Mouse (Mus musculus) neural tube, embryonic 14.5 days (tissue): ENCODE results near the gene Tkfc. TPM values are rescaled to one million over a fixed set of nuclear protein-coding genes. Genes with fewer than 3 reads are reported as not detected.
"Not testable (repeated sequence)": the region's sequence is repeated elsewhere in the genome, so short reads cannot be mapped to it uniquely, and the experiment has no call there.

Experiments used
- ATAC-seq: fragments of 200-750 bp; cut with Nextera tagmentation; 2 replicates; pipeline ENCODE4 v1.8.0; 2017; ENCODE audit warnings: low read depth, mild to moderate bottlenecking, moderate TSS enrichment, moderate library complexity
- H3K27ac ChIP-seq: fragments of 300-500 bp; sonication (generic); 2 replicates; pipeline ENCODE4 v1.5.1; 2014; ENCODE audit warnings: low read depth, mild to moderate bottlenecking, control low read depth, low read length, moderate library complexity, mixed read lengths
- H3K27me3 ChIP-seq: fragments of 300-500 bp; sonication (generic); 2 replicates; pipeline ENCODE4 v1.6.1; 2014; ENCODE audit warnings: low read length; ENCODE audit not compliant: control insufficient read depth, insufficient read depth
- H3K36me3 ChIP-seq: fragments of 300-500 bp; sonication (generic); 2 replicates; pipeline ENCODE4 v1.6.1; 2014; ENCODE audit warnings: low read length, mixed read lengths; ENCODE audit not compliant: control insufficient read depth, insufficient read depth
- H3K4me1 ChIP-seq: fragments of 300-500 bp; sonication (generic); 2 replicates; pipeline ENCODE4 v1.6.1; 2014; ENCODE audit warnings: low read length; ENCODE audit not compliant: control insufficient read depth, insufficient read depth
- H3K4me2 ChIP-seq: fragments of 300-500 bp; sonication (generic); 2 replicates; pipeline ENCODE4 v1.6.1; 2014; ENCODE audit warnings: mild to moderate bottlenecking, low read depth, low read length, control low read depth
- H3K4me3 ChIP-seq: fragments of 300-500 bp; sonication (generic); 2 replicates; pipeline ENCODE4 v1.5.1; 2014; ENCODE audit warnings: low read depth, low read length, control low read depth, mixed read lengths
- H3K9ac ChIP-seq: fragments of 300-500 bp; sonication (generic); replicated peaks from 2 replicates; pipeline ENCODE4 v1.6.1; 2014; ENCODE audit warnings: low read depth, mild to moderate bottlenecking, control low read depth, low read length, mixed read lengths
- H3K9me3 ChIP-seq: fragments of 300-500 bp; sonication (generic); 2 replicates; pipeline ENCODE4 v1.6.1; 2016; ENCODE audit warnings: low read length; ENCODE audit not compliant: control insufficient read depth
- WGBS: fragments of 180-500 bp; shearing (Covaris S2); extraction: QIAGEN DNeasy Blood & Tissue Kit; methylation state at CpG from one replicate; pipeline ENCODE4 v1.1.7; 2014; 5-methylcytosine and 5-hydroxymethylcytosine counted together
- polyA plus RNA-seq: library from polyadenylated mRNA; unstranded; fragments of >200 nt; fragmentation: Nextera tagmentation; extraction: Ambion mirVana; gene quantifications from 2 replicates; pipeline ENCODE4 v1.2.1, GENCODE M21; 2014

Tkfc gene
- polyA plus RNA-seq, 1 experiment from 2014 or later: 29.4 TPM

- no peaks in the 10 kb centered on the region for H3K9me3 ChIP-seq
Observed at GRCm38 (mm10) chr19:10576690-10577561, 28.5 kb downstream of the Tkfc start, which contains the start of the genes Cyb561a3 and Tmem138. Gene Cyb561a3 (plus strand): TSS chr19:10577172. Gene Tmem138 (minus strand): TSS chr19:10577362.

DNA sequence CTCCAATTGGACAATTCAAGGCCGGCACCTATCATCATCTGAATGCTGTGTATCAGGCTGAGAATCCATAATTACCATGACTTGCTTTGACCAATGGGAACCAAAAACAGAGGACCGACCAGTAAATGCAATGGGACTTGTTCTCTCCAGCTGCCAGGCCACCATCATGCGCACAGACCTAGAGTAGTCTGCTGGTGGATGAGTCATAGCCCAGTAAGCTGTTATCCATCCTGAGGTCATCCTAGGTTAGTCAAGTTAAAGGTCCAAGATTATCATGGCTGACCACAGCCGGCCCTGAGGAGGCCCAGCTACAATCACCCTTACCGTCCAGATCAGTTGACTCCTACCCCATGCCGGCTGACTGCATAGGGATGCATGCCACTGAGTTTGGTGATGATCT is 35.8 kb downstream of the Tkfc start:
- Histone ChIP-seq H3K9me3 (no peaks in the 10 kb centered on the region), H3K27me3 (no peaks in the 10 kb centered on the region), H3K36me3 (peaks cover 17% of the 10 kb centered on the region), H3K4me2 (no peak overlapping the region), H3K27ac (no peak overlapping the region), H3K4me3 (no peak overlapping the region), H3K4me1 (no peaks in the 10 kb centered on the region), H3K9ac (no peak overlapping the region)
- 93% methylated on average over 6 of the region's 6 CpGs for WGBS
- no peak for ATAC-seq

More at GRCm38 (mm10) chr19:10576690-10577561, 28.5 kb downstream of the Tkfc start, which contains the start of the genes Cyb561a3 and Tmem138:
- H3K4me2 ChIP-seq: peak within 1 kb of the TSS; percentile 56
- WGBS: under 1% methylated on average over 44 of the region's 44 CpGs
- H3K4me1 ChIP-seq: peaks cover 18% of the 10 kb centered on the region
- peak; percentile 97 for ATAC-seq
- peaks cover 9% of the 10 kb centered on the region; the same call in 1 of the 2 replicates for H3K36me3 ChIP-seq
- H3K4me3 ChIP-seq: peak within 1 kb of the TSS; percentile 66
- H3K27me3 ChIP-seq: no peaks in the 10 kb centered on the region
- peak within 1 kb of the TSS; percentile 55 for H3K9ac ChIP-seq
- H3K27ac ChIP-seq: peak within 1 kb of the TSS; percentile 82

GRCm38 (mm10) chr19:10565217-10565616 is 40.2 kb downstream of the Tkfc start:
- H3K27ac ChIP-seq: no peak overlapping the region
- WGBS: 88% methylated on average over 4 of the region's 4 CpGs
- no peaks in the 10 kb centered on the region for H3K4me1 ChIP-seq
- H3K4me3 ChIP-seq: no peak overlapping the region
- no peak overlapping the region for H3K4me2 ChIP-seq
- no peaks in the 10 kb centered on the region for H3K27me3 ChIP-seq
- H3K9me3 ChIP-seq: no peaks in the 10 kb centered on the region
- H3K36me3 ChIP-seq: 0 out of 2 replicates have a peak, but pooled peaks cover 5% of the 10 kb centered on the region
- ATAC-seq: no peak
- no peak overlapping the region for H3K9ac ChIP-seq

- H3K27ac ChIP-seq: no peak overlapping the region
- no peak overlapping the region for H3K9ac ChIP-seq
- H3K27me3 ChIP-seq: no peaks in the 10 kb centered on the region
- 80% methylated on average over 6 of the region's 6 CpGs for WGBS
- no peaks in the 10 kb centered on the region for H3K9me3 ChIP-seq
- H3K4me1 ChIP-seq: no peaks in the 10 kb centered on the region
- ATAC-seq: no peak
- no peak overlapping the region for H3K4me2 ChIP-seq
- H3K36me3 ChIP-seq: no peaks in the 10 kb centered on the region
- no peak overlapping the region for H3K4me3 ChIP-seq
Observed at GRCm38 (mm10) chr19:10564278-10564677, 41.2 kb downstream of the Tkfc start.

DNA sequence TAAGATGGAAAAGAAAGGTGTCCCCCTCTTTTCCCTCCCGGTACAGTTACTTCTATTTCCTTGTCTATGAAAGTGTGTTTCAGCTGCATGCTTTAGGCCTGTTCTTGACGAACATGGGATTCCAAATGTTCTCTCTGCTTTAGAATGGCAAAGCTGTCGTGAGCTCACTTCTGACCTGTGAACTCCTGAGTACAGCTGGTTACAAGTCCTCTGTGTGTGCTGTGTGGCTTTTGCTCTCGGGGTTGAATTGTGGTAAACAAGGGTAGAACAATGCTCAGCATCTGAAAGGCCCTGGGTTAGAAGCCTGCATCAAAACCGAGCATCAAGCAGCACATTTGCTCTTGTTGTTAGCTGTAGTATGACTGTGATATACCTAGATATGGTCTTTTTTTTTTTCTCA is 43.1 kb downstream of the Tkfc start:
- Histone ChIP-seq H3K9me3 (no peaks in the 10 kb centered on the region), H3K36me3 (no peaks in the 10 kb centered on the region), H3K4me3 (no peak overlapping the region), H3K27ac (no peak overlapping the region), H3K4me2 (no peak overlapping the region), H3K9ac (no peak overlapping the region), H3K4me1 (no peaks in the 10 kb centered on the region), H3K27me3 (no peaks in the 10 kb centered on the region)
- ATAC-seq: no peak
- WGBS: 68% methylated on average over 5 of the region's 5 CpGs

DNA sequence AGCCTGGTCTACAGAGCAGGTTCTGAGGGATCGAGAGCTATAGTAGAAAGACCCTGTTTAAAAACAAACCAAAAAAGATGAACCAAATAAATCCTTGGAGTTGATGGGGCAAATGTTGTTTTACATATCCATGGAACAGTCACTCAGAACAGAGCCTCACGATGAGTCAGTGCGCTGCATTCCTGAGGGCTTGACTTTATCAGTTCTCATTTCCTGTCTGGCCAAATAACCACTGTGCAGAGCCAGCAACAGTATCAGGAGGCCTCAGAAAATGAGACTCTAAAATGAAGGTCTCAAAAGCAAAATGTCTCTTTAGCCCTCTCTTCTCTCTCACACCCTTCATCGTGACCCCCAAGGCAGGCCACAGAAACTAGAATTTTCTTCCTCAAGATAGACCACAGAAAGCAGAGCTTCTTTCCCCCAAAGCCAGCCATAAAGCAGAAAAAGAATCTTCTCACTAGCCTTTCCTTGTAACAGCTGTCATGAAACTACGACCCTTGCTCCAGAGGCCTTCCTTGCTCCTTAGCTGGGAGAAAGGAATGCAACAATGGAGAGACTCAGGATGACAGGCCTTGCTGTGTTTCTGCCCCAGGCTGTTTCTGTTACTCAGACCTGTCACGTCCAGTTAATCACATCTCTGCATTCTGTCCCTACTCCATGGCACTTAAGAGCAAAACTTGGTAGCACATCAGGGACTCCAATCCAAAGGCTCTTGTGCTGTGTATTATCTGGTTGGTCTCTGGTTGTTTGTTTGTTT is 43.7 kb downstream of the Tkfc start:
- 74% methylated on average over 6 of the region's 6 CpGs for WGBS
- H3K9me3 ChIP-seq: no peaks in the 10 kb centered on the region
- no peaks in the 10 kb centered on the region for H3K36me3 ChIP-seq
- no peak overlapping the region for H3K27ac ChIP-seq
- H3K4me3 ChIP-seq: no peak overlapping the region
- no peaks in the 10 kb centered on the region for H3K4me1 ChIP-seq
- no peak overlapping the region for H3K4me2 ChIP-seq
- no peak for ATAC-seq
- H3K9ac ChIP-seq: no peak overlapping the region
- H3K27me3 ChIP-seq: no peaks in the 10 kb centered on the region

DNA sequence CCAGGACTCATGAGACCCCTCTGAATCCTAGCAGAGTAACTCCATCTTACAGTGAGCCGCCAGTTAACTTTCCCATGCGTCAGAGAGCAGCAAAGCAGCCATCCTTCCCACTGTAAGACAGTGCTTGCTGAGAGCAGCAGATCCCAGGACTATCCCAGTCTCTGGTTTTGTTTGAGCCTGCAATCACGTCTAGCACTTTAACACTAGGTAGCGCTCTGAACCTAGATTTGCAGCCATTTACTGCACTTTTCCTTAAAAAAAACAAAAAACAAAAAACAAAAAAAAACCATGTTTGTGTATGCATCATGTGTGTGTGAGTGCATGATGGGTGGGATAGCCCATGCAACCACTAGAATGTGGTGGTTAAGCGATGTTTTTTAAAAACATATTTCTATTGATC is 45.3 kb downstream of the Tkfc start:
- WGBS: 33% methylated on average over 5 of the region's 5 CpGs
- no peak for ATAC-seq
- H3K4me3 ChIP-seq: no peak overlapping the region
- no peaks in the 10 kb centered on the region; the same call in 1 of the 2 replicates for H3K4me1 ChIP-seq
- no peak overlapping the region for H3K27ac ChIP-seq
- H3K36me3 ChIP-seq: no peaks in the 10 kb centered on the region
- H3K9ac ChIP-seq: no peak overlapping the region
- H3K4me2 ChIP-seq: no peak overlapping the region
- no peaks in the 10 kb centered on the region for H3K27me3 ChIP-seq
- no peaks in the 10 kb centered on the region for H3K9me3 ChIP-seq

- H3K36me3 ChIP-seq, H3K9ac ChIP-seq, H3K9me3 ChIP-seq, ATAC-seq, H3K27me3 ChIP-seq, H3K4me1 ChIP-seq, H3K4me3 ChIP-seq, H3K4me2 ChIP-seq, H3K27ac ChIP-seq: not testable (repeated sequence)
- WGBS: 76% methylated on average over 4 of the region's 4 CpGs
Observed at GRCm38 (mm10) chr19:10557837-10558375, 47.5 kb downstream of the Tkfc start.
